Mouse (Mus musculus): ENCODE data around the gene Ap2a2.
A peak's percentile ranks its signal among the peaks of the same experiment; 100 is the strongest.
"Not testable (repeated sequence)": the region's sequence is repeated elsewhere in the genome, so short reads cannot be mapped to it uniquely, and the experiment has no call there.

Ap2a2 gene

GRCm38 (mm10) chr7:141559726-141560325 is 2.1 kb upstream of the Ap2a2 start:
- no peak for DNase-seq (ENCODE audit: extremely low spot score, low spot score)

GRCm38 (mm10) chr7:141560471-141560870 is 1.5 kb upstream of the Ap2a2 start:
- no peak for DNase-seq (ENCODE audit: extremely low spot score, low spot score)

GRCm38 (mm10) chr7:141562421-141562851 is 463 bp downstream of the Ap2a2 start:
- peak; percentile 52 for DNase-seq (ENCODE audit: extremely low spot score, low spot score)

GRCm38 (mm10) chr7:141562852-141563427 is 967 bp downstream of the Ap2a2 start:
- peak; percentile 54 for DNase-seq (ENCODE audit: extremely low spot score, low spot score)

- no peak for DNase-seq (ENCODE audit: extremely low spot score, low spot score)
These were observed 2.6 kb downstream of the Ap2a2 start for GRCm38 (mm10) chr7:141564561-141564960.

- no peak for DNase-seq (ENCODE audit: extremely low spot score, low spot score)
These were observed 4.6 kb downstream of the Ap2a2 start for GRCm38 (mm10) chr7:141566587-141566986.

- DNase-seq (ENCODE audit: extremely low spot score, low spot score) = no peak
These were observed 7.4 kb downstream of the Ap2a2 start for GRCm38 (mm10) chr7:141569283-141569803.

GRCm38 (mm10) chr7:141569916-141570315 is 7.9 kb downstream of the Ap2a2 start:
- DNase-seq (ENCODE audit: extremely low spot score, low spot score) = no peak

GRCm38 (mm10) chr7:141570625-141571295 is 8.8 kb downstream of the Ap2a2 start:
- DNase-seq (ENCODE audit: extremely low spot score, low spot score) = no peak

GRCm38 (mm10) chr7:141574041-141574440 is 12.1 kb downstream of the Ap2a2 start:
- no peak for DNase-seq (ENCODE audit: extremely low spot score, low spot score)

GRCm38 (mm10) chr7:141575481-141575880 is 13.5 kb downstream of the Ap2a2 start:
- no peak for DNase-seq (ENCODE audit: extremely low spot score, low spot score)

- DNase-seq (ENCODE audit: extremely low spot score, low spot score) = no peak
These were observed 15.8 kb downstream of the Ap2a2 start for GRCm38 (mm10) chr7:141577801-141578200.

GRCm38 (mm10) chr7:141578511-141578910 is 16.5 kb downstream of the Ap2a2 start:
- DNase-seq (ENCODE audit: extremely low spot score, low spot score) = no peak

GRCm38 (mm10) chr7:141578943-141579342 is 17.0 kb downstream of the Ap2a2 start:
- DNase-seq (ENCODE audit: extremely low spot score, low spot score) = no peak

GRCm38 (mm10) chr7:141581323-141581722 is 19.4 kb downstream of the Ap2a2 start:
- DNase-seq (ENCODE audit: extremely low spot score, low spot score) = no peak

GRCm38 (mm10) chr7:141584048-141584841 is 22.3 kb downstream of the Ap2a2 start:
- DNase-seq (ENCODE audit: extremely low spot score, low spot score) = no peak

GRCm38 (mm10) chr7:141585288-141585687 is 23.3 kb downstream of the Ap2a2 start:
- DNase-seq (ENCODE audit: extremely low spot score, low spot score) = no peak

- DNase-seq (ENCODE audit: extremely low spot score, low spot score) = no peak
These were observed 23.9 kb downstream of the Ap2a2 start for GRCm38 (mm10) chr7:141585881-141586280.

GRCm38 (mm10) chr7:141588890-141589289 is 26.9 kb downstream of the Ap2a2 start:
- DNase-seq (ENCODE audit: extremely low spot score, low spot score) = no peak

- DNase-seq (ENCODE audit: extremely low spot score, low spot score) = not testable (repeated sequence)
These were observed 28.3 kb downstream of the Ap2a2 start for GRCm38 (mm10) chr7:141590249-141590648.

GRCm38 (mm10) chr7:141590959-141591358 is 29.0 kb downstream of the Ap2a2 start:
- no peak for DNase-seq (ENCODE audit: extremely low spot score, low spot score)

- no peak for DNase-seq (ENCODE audit: extremely low spot score, low spot score)
These were observed 30.1 kb downstream of the Ap2a2 start for GRCm38 (mm10) chr7:141592096-141592495.
